Mouse (Mus musculus): Measurements from ENCODE around the gene Rcsd1.

Rcsd1 gene

GRCm38 (mm10) chr1:165724219-165725033 lies 14.9 kb upstream of the Rcsd1 start:
- CTCF ChIA-PET = no interaction called here
- POLR2A ChIA-PET = no interaction called here

- ChIA-PET CTCF (interaction anchor here in 1 of 4 experiments (1.4 kb wide), 1 partner anchor 13 kb away, joined by 6 read pairs; no protein-coding TSS in a partner anchor), POLR2A (interaction anchor here in 1 of 4 experiments (0.6 to 2.4 kb wide), 2 partner anchors 16 to 177 kb away, joined by 4 to 5 read pairs; no protein-coding TSS in a partner anchor)
Measured at GRCm38 (mm10) chr1:165722531-165723123, 13.1 kb upstream of the Rcsd1 start.

GRCm38 (mm10) chr1:165718543-165719105 lies 9.1 kb upstream of the Rcsd1 start:
- CTCF ChIA-PET = interaction anchor here in 1 of 4 experiments (0.6 kb wide), 1 partner anchor 38 kb away, joined by 4 read pairs; no protein-coding TSS in a partner anchor
- POLR2A ChIA-PET = interaction anchor here in 1 of 4 experiments (0.7 kb wide), 1 partner anchor 9 kb away, joined by 3 read pairs; no protein-coding TSS in a partner anchor

- POLR2A ChIA-PET = interaction anchor here in 1 of 4 experiments (0.7 kb wide), 1 partner anchor 9 kb away, joined by 3 read pairs; no protein-coding TSS in a partner anchor
Measured at GRCm38 (mm10) chr1:165717711-165718542, 8.4 kb upstream of the Rcsd1 start.

GRCm38 (mm10) chr1:165716426-165716825 lies 6.9 kb upstream of the Rcsd1 start:
- POLR2A ChIA-PET = no interaction called here
- CTCF ChIA-PET = no interaction called here

More at GRCm38 (mm10) chr1:165717711-165718542, 8.4 kb upstream of the Rcsd1 start:
- CTCF ChIA-PET = interaction anchor here in 1 of 4 experiments (0.6 kb wide), 1 partner anchor 39 kb away, joined by 4 read pairs; no protein-coding TSS in a partner anchor

GRCm38 (mm10) chr1:165713798-165714197 lies 4.2 kb upstream of the Rcsd1 start:
- CTCF ChIA-PET = no interaction called here

GRCm38 (mm10) chr1:165711914-165712313 lies 2.4 kb upstream of the Rcsd1 start:
- ChIA-PET CTCF (no interaction called here), POLR2A (no interaction called here)

More at GRCm38 (mm10) chr1:165713798-165714197, 4.2 kb upstream of the Rcsd1 start:
- POLR2A ChIA-PET = interaction anchor here in 1 of 4 experiments (0.9 kb wide), 1 partner anchor 20 kb away, joined by 3 read pairs; no protein-coding TSS in a partner anchor

GRCm38 (mm10) chr1:165708686-165709380 lies 724 bp downstream of the Rcsd1 start:
- ChIA-PET CTCF (interaction anchor here in 2 of 4 experiments (0.6 to 1.3 kb wide), 2 partner anchors 27 to 81 kb away, joined by 3 to 5 read pairs; no protein-coding TSS in a partner anchor), POLR2A (interaction anchor here in 1 of 4 experiments (1.4 kb wide), 1 partner anchor 8 kb away, joined by 3 read pairs; no protein-coding TSS in a partner anchor)

- POLR2A ChIA-PET = interaction anchor here in 1 of 4 experiments (0.8 kb wide), 1 partner anchor 120 kb away, joined by 4 read pairs; no protein-coding TSS in a partner anchor
- CTCF ChIA-PET = interaction anchor here in 1 of 4 experiments (0.6 kb wide), 1 partner anchor 151 kb away, joined by 6 read pairs; no protein-coding TSS in a partner anchor
Measured at GRCm38 (mm10) chr1:165707640-165708322, 1.8 kb downstream of the Rcsd1 start.

- POLR2A ChIA-PET = interaction anchor here in 1 of 4 experiments (0.8 to 1.6 kb wide), 3 partner anchors 14 to 120 kb away, joined by 4 to 5 read pairs (median 4); no protein-coding TSS in a partner anchor
- CTCF ChIA-PET = interaction anchor here in 2 of 4 experiments (0.6 to 0.9 kb wide), 2 partner anchors 27 to 152 kb away, joined by 4 to 6 read pairs; no protein-coding TSS in a partner anchor
Measured at GRCm38 (mm10) chr1:165707241-165707639, 2.3 kb downstream of the Rcsd1 start.

GRCm38 (mm10) chr1:165706492-165706891 lies 3.1 kb downstream of the Rcsd1 start:
- POLR2A ChIA-PET = interaction anchor here in 1 of 4 experiments (1.1 to 1.6 kb wide), 2 partner anchors 15 to 30 kb away, joined by 4 to 5 read pairs; no protein-coding TSS in a partner anchor
- CTCF ChIA-PET = interaction anchor here in 1 of 4 experiments (0.9 to 1.0 kb wide), 2 partner anchors 26 to 29 kb away, joined by 3 to 4 read pairs; no protein-coding TSS in a partner anchor

- ChIA-PET POLR2A (interaction anchor here in 1 of 4 experiments (1.1 to 1.6 kb wide), 2 partner anchors 15 to 30 kb away, joined by 4 to 5 read pairs; no protein-coding TSS in a partner anchor), CTCF (interaction anchor here in 1 of 4 experiments (1.0 kb wide), 1 partner anchor 30 kb away, joined by 3 read pairs; no protein-coding TSS in a partner anchor)
Measured at GRCm38 (mm10) chr1:165705868-165706348, 3.6 kb downstream of the Rcsd1 start.

- CTCF ChIA-PET = interaction anchor here in 1 of 4 experiments (1.0 kb wide), 1 partner anchor 30 kb away, joined by 3 read pairs; no protein-coding TSS in a partner anchor
Measured at GRCm38 (mm10) chr1:165705368-165705767, 4.2 kb downstream of the Rcsd1 start.

GRCm38 (mm10) chr1:165704841-165705240 lies 4.7 kb downstream of the Rcsd1 start:
- POLR2A ChIA-PET = no interaction called here
- CTCF ChIA-PET = no interaction called here

More at GRCm38 (mm10) chr1:165705368-165705767, 4.2 kb downstream of the Rcsd1 start:
- POLR2A ChIA-PET = no interaction called here

- ChIA-PET POLR2A (no interaction called here), CTCF (interaction anchor here in 1 of 4 experiments (1.1 kb wide), 1 partner anchor 78 kb away, joined by 5 read pairs; no protein-coding TSS in a partner anchor)
Measured at GRCm38 (mm10) chr1:165702221-165703031, 7.1 kb downstream of the Rcsd1 start.
